Mouse (Mus musculus): ENCODE data around the gene Nr3c2.

Nr3c2 gene

GRCm38 (mm10) chr8:77175471-77175870 lies 276.2 kb downstream of the Nr3c2 start:
- DNase-seq: no peak

DNA sequence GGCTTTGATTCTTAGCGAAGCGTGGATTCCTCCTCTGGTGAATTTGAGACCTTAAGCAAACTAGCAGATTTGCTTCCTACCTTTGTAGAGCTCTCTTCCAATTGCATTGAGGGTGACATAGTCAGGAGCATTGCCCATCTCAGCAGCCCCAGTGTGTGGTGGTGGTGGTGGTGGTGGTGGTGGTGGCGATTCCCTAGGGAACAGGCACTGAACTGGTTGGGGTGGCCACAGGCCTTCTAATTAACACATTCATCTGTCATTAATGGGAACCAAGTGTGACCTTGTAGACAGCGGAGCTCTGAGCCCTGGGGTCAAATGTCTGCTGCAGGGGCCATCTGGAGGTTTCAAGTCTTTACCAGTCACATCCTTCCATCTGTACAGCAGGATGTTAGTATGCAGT lies 277.1 kb downstream of the Nr3c2 start:
- no peak for DNase-seq

DNA sequence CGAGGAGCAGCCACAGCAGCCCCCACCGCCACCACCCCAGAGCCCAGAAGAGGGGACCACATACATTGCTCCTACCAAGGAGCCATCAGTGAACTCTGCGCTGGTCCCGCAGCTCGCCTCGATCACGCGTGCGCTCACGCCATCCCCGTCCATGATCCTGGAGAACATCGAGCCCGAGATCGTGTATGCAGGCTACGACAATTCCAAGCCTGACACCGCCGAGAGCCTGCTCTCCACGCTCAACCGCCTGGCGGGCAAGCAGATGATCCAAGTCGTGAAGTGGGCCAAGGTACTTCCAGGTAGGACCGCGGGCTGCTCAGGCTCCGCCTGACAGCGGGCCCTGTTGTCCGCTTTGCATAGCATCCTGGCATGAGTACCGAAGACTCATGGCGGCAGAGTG lies 286.6 kb downstream of the Nr3c2 start:
- DNase-seq: no peak

- DNase-seq: no peak
Measured at GRCm38 (mm10) chr8:77186914-77187536, 287.8 kb downstream of the Nr3c2 start.

- DNase-seq: no peak
Measured at GRCm38 (mm10) chr8:77187748-77188147, 288.5 kb downstream of the Nr3c2 start.

DNA sequence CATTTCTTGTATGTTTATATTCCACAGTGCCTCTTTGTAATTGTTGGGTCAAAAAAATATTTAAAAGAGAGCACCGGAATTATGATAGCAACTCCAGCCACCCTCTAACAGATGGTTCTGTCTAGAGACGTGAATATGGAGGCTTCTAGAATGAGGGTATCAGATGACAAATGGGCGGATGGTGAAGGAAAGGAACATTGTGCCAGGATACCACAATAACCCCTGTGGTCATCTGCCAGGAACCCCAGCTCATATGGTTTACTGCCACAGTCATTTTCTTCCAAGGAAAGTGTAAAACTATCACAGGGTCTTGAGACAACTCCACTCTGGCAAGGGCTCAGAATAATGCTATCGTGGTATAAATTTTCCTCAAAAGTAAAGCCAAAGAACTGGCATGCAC lies 289.1 kb downstream of the Nr3c2 start:
- no peak for DNase-seq

GRCm38 (mm10) chr8:77189318-77189717 lies 290.1 kb downstream of the Nr3c2 start:
- no peak for DNase-seq

DNA sequence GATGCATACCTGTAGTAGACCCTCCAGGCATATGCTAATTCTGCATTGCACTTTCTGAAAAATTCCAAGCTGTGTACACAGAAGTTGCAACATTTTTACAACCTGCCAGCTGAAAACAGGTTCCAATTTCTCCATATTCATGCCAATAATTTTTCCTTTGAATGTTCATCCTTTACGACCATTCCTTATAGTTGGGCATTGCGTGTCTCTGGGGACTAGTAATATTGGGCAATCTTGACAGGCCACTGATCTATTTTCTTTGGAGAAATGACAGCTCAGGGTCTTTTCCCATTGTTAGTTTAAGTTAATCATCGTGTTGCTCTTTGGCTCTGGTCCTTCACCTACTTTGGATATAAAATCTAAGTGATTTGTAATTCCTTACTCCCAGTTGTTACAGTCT lies 291.2 kb downstream of the Nr3c2 start:
- no peak for DNase-seq

GRCm38 (mm10) chr8:77209297-77209696 lies 310.1 kb downstream of the Nr3c2 start:
- no peak for DNase-seq

GRCm38 (mm10) chr8:77213893-77214464 lies 314.7 kb downstream of the Nr3c2 start:
- no peak for DNase-seq

GRCm38 (mm10) chr8:77214665-77215064 lies 315.4 kb downstream of the Nr3c2 start:
- DNase-seq: no peak

DNA sequence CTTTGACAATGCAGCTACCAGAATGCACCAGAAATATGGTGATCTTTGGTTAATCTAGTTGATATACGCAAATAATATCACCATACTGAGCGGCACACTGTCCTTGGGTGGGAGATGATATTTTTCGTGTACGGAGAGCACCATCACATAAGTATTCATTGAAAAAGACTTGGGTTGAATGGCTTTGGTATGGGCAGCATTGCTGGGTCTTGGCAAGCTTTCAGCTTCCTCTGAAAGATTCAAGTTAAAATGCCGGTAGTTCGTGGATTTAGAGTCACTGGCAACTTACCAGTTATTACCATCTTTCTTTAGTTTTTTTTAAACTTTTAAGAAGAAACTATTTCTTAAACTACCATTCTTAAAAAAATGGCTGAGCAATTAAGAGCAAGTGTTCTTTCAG lies 315.9 kb downstream of the Nr3c2 start:
- DNase-seq: no peak

DNA sequence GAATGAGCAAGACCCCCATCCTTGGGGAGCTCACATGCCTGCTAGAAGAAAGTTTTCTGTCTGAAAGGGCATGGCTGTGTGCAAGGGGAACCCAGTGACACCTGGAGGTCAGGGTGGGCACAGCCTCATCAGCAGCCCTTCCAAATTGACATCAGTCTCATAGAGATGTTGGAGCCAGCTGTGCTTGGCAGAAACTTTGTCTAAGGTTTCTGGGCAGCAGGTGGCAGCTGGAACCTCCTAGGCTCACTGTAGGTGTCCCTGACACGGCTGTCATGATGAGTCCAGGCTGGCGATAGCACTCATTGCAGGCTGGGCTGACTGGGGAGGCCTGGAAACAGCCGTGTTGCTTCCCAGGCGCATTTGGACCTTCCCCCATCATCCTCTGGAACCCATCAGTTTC lies 323.9 kb downstream of the Nr3c2 start:
- no peak for DNase-seq

GRCm38 (mm10) chr8:77227742-77228141 lies 328.5 kb downstream of the Nr3c2 start:
- peak; percentile 36 to 41 for DNase-seq

GRCm38 (mm10) chr8:77228688-77229087 lies 329.4 kb downstream of the Nr3c2 start:
- DNase-seq: no peak

- DNase-seq: no peak
Measured at GRCm38 (mm10) chr8:77231211-77231610, 332.0 kb downstream of the Nr3c2 start.

GRCm38 (mm10) chr8:77231834-77232233 lies 332.6 kb downstream of the Nr3c2 start:
- no peak for DNase-seq

DNA sequence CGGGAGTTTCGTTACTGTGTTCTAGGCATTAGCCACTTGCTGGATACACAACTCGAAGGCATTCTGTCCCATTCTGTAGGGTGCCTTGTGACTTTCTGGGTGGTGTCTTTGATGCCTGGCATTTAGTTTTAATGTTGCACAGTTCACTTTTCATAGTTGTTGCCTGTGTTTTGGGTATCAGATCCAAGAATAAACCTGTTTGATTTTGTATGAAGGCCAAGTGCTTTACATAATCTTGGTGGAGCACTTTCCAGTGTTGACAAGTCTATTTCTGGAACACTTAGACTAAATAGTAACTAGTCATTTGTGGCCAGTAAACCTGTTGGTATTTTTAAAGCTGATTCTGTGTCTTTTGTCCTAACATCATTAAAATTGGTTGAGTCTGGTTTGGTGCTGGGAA lies 333.2 kb downstream of the Nr3c2 start:
- DNase-seq: no peak

DNA sequence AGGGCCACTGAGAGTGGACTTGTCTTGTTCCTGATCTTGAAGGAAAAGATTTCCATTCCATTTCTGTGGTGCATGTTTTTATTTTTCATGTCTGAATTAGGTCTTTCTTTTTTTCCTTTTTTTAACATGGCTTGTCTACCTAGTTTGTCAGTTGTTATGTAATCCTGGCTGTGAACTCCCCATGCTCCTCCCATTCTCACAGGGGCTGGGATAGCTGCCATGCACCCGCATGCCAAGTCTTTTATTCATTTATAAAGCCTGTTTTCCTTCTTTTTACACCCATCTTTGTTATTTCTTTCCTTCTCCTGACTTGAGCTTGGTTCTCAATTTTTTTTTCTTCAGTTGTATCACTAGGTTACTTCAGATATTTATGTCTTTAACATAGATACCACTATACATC lies 337.5 kb downstream of the Nr3c2 start:
- DNase-seq: no peak

DNA sequence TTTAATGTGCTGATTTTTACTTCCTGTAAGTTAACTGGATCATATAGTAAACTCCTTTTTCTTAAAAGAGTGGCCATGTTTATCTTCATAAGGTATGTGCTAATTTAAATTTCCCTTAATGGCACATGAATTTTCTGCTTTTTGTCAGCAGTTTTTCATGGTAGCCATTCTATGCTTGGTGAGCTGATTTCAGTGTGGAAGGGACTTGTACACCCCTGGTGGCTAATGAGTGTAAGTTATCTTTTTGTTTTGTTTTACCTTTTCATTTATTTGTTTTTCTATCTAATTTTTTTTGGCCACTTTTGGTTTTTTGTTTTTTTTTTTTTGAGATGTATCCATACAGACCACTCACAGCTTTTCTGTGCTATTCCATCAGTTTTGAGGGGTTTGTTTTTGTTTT lies 340.2 kb downstream of the Nr3c2 start:
- DNase-seq: no peak

GRCm38 (mm10) chr8:77241381-77241780 lies 342.1 kb downstream of the Nr3c2 start:
- no peak for DNase-seq

- no peak for DNase-seq
Measured at GRCm38 (mm10) chr8:77250094-77250493, 350.9 kb downstream of the Nr3c2 start.

DNA sequence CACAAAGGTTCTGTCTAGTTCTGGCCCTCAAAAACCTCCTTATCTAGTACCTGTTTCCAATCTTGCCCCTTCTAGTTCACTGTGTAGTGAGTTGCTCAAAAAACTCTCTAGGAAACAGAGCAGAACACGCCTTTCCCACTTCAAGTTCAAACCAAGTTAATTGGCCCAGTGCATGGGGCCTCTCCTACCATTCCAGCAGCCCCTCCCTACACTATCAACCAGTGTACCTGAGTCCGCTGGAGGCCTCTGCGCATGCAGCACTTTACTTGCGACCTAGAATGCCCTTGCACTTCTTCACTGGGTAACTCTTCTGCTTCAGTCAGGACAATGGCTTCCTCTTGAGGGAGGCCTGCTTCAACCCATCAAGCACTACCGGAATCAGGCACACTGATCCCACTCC lies 351.9 kb downstream of the Nr3c2 start:
- DNase-seq: no peak

GRCm38 (mm10) chr8:77254466-77254865 lies 355.2 kb downstream of the Nr3c2 start:
- DNase-seq: no peak

- no peak for DNase-seq
Measured at GRCm38 (mm10) chr8:77256450-77257084, 357.3 kb downstream of the Nr3c2 start.

Data from cerebellum, postnatal 36 days (tissue).